Mouse (Mus musculus): ENCODE measurements around the gene Tpcn1. TPM values are rescaled to one million over a fixed set of nuclear protein-coding genes. Genes with fewer than 3 reads are reported as not detected.

The Tpcn1 gene
- 16.7 and 17.2 TPM in 2 replicates for polyA plus RNA-seq (2016; fragmentation: Nextera tagmentation; extraction: Ambion mirVana)

- under 1% methylated on average over 35 of the region's 35 CpGs for whole genome bisulfite sequencing
- H3K4me2 ChIP-seq, result peak within 1 kb of the TSS; percentile 94
- ATAC-seq (ENCODE audit: insufficient number of reproducible peaks, insufficient read depth, low FRiP score, low TSS enrichment, low read depth), result peak; percentile 96
- peak within 1 kb of the TSS; percentile 81 for H3K9ac ChIP-seq (replicated peaks)
- H3K36me3 ChIP-seq, result peaks cover 16% of the 10 kb centered on the region
- no peaks in the 10 kb centered on the region for H3K27me3 ChIP-seq
- peaks cover 29% of the 10 kb centered on the region for H3K4me1 ChIP-seq (replicated peaks)
- peak within 1 kb of the TSS; percentile 72 for H3K4me3 ChIP-seq (replicated peaks)
- peak within 1 kb of the TSS; percentile 59; the same call in 1 of the 2 replicates for H3K27ac ChIP-seq
- H3K9me3 ChIP-seq, result no peaks in the 10 kb centered on the region
Measured at GRCm38 (mm10) chr5:120588569-120589094, at the start of gene Tpcn1, which contains the start of gene Iqcd. TSS of gene Tpcn1 (minus strand) at chr5:120588673. TSS of gene Iqcd (plus strand) at chr5:120589016.

DNA sequence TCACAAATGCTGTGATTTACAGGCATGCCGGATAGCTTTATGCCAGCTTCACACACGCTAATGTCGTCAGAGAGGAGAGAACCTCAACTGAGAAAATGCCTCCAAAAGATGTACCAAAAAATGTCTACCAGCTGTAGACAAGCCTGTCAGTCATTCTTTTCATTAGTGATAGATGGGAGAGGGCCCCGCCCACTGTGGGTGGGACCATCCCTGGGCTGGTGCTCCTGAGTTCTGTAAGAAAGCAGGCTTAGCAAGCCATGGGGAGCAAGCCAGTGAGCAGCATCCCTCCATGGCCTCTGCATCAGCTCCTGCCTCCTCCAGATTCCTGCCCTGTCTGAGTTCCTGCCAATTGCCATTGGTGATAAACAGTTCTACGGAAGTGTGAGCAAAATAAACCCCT lies 47.2 kb upstream of the Tpcn1 start:
- H3K4me1 ChIP-seq (replicated peaks), result no peaks in the 10 kb centered on the region
- 80% methylated on average over 5 of the region's 5 CpGs for WGBS
- H3K4me3 ChIP-seq (replicated peaks), result no peak overlapping the region
- H3K36me3 ChIP-seq, result no peaks in the 10 kb centered on the region
- H3K4me2 ChIP-seq, result no peak overlapping the region
- no peak overlapping the region for H3K27ac ChIP-seq
- H3K9me3 ChIP-seq, result peaks cover 7% of the 10 kb centered on the region
- no peak overlapping the region for H3K9ac ChIP-seq (replicated peaks)
- no peak for ATAC-seq (ENCODE audit: insufficient number of reproducible peaks, insufficient read depth, low FRiP score, low TSS enrichment, low read depth)
- H3K27me3 ChIP-seq, result peaks cover 36% of the 10 kb centered on the region

- no peak for ATAC-seq (ENCODE audit: insufficient number of reproducible peaks, insufficient read depth, low FRiP score, low TSS enrichment, low read depth)
- H3K27ac ChIP-seq, result no peak overlapping the region
- H3K9ac ChIP-seq (replicated peaks), result no peak overlapping the region
- peaks cover 44% of the 10 kb centered on the region for H3K27me3 ChIP-seq
- H3K9me3 ChIP-seq, result peaks cover 7% of the 10 kb centered on the region
- H3K4me1 ChIP-seq (replicated peaks), result no peaks in the 10 kb centered on the region
- no peak overlapping the region for H3K4me2 ChIP-seq
- 41% methylated on average over 5 of the region's 5 CpGs for WGBS
- H3K4me3 ChIP-seq (replicated peaks), result no peak overlapping the region
- no peaks in the 10 kb centered on the region for H3K36me3 ChIP-seq
Measured at GRCm38 (mm10) chr5:120634860-120635259, 46.4 kb upstream of the Tpcn1 start.

DNA sequence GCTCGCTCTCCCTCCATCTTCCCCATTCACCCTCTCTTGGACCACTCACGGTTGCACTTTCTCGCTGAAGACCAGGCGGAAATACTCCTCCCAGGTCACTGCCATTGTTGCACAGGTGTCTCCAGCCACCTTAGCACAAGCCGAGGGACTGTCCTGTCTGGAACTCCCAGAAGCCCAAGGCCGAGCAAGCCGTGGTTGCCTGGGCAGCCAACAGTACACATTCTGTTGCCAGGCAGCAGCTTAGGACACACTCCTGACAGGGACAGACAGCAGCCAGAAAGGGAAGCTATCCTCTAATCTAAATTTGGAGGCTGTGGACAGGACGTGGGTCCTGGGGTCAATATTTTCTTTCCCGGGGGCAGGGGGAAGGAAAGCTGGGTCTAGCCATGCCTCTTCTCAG lies 45.7 kb upstream of the Tpcn1 start, which contains the start of gene Cfap73:
Cfap73 (minus strand) TSS at position 105 of the 400 bp plus-strand sequence.
- Histone ChIP-seq H3K36me3 (no peaks in the 10 kb centered on the region), H3K9ac (replicated peaks) (no peak within 1 kb of the TSS), H3K27me3 (peaks cover 50% of the 10 kb centered on the region), H3K4me3 (replicated peaks) (no peak within 1 kb of the TSS), H3K27ac (no peak within 1 kb of the TSS), H3K4me1 (replicated peaks) (no peaks in the 10 kb centered on the region), H3K9me3 (peaks cover 7% of the 10 kb centered on the region), H3K4me2 (no peak within 1 kb of the TSS)
- no peak for ATAC-seq (ENCODE audit: insufficient number of reproducible peaks, insufficient read depth, low FRiP score, low TSS enrichment, low read depth)
- WGBS, result 68% methylated on average over 9 of the region's 9 CpGs

GRCm38 (mm10) chr5:120631892-120632291 lies 43.4 kb upstream of the Tpcn1 start:
- WGBS, result 90% methylated on average over 5 of the region's 5 CpGs
- Histone ChIP-seq H3K9ac (replicated peaks) (no peak overlapping the region), H3K36me3 (peaks cover 15% of the 10 kb centered on the region), H3K4me2 (no peak overlapping the region), H3K4me1 (replicated peaks) (no peaks in the 10 kb centered on the region), H3K27me3 (peaks cover 50% of the 10 kb centered on the region), H3K27ac (no peak overlapping the region), H3K4me3 (replicated peaks) (no peak overlapping the region), H3K9me3 (peaks cover 7% of the 10 kb centered on the region)
- ATAC-seq (ENCODE audit: insufficient number of reproducible peaks, insufficient read depth, low FRiP score, low TSS enrichment, low read depth), result no peak

- 8% methylated on average over 29 of the region's 29 CpGs for WGBS
- H3K4me2 ChIP-seq, result peak overlapping the region; percentile 51
- no peaks in the 10 kb centered on the region for H3K4me1 ChIP-seq (replicated peaks)
- H3K9me3 ChIP-seq, result peaks cover 7% of the 10 kb centered on the region
- ATAC-seq (ENCODE audit: insufficient number of reproducible peaks, insufficient read depth, low FRiP score, low TSS enrichment, low read depth), result no peak
- H3K4me3 ChIP-seq (replicated peaks), result peak overlapping the region; percentile 22; the same call in 1 of the 2 replicates
- H3K9ac ChIP-seq (replicated peaks), result 0 out of 2 replicates have a peak overlapping the region, but pooled peaks have one; percentile 12
- H3K27ac ChIP-seq, result 0 out of 2 replicates have a peak overlapping the region, but pooled peaks have one; percentile 23
- peaks cover 50% of the 10 kb centered on the region for H3K27me3 ChIP-seq
- H3K36me3 ChIP-seq, result peaks cover 22% of the 10 kb centered on the region
Measured at GRCm38 (mm10) chr5:120631128-120631527, 42.7 kb upstream of the Tpcn1 start.

DNA sequence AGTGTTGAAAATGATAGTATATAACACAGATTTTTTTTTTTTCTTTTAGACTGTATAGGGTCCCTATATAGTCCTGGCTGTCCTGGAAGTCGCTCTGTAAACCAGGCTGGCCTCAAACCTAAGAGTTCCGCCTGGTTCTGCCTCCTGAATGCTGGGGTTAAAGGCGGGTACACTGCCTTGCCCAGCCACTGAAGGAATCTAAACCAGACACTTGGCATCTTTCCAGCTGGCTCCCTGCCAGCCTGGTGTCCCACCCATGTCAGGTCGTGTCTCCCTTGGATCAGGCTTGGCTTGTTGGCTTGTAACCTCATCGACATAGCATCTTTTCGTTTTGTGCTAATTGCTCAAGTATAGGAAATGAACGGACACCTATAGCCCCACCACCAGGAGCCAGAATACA lies 40.2 kb upstream of the Tpcn1 start:
- no peak for ATAC-seq (ENCODE audit: insufficient number of reproducible peaks, insufficient read depth, low FRiP score, low TSS enrichment, low read depth)

DNA sequence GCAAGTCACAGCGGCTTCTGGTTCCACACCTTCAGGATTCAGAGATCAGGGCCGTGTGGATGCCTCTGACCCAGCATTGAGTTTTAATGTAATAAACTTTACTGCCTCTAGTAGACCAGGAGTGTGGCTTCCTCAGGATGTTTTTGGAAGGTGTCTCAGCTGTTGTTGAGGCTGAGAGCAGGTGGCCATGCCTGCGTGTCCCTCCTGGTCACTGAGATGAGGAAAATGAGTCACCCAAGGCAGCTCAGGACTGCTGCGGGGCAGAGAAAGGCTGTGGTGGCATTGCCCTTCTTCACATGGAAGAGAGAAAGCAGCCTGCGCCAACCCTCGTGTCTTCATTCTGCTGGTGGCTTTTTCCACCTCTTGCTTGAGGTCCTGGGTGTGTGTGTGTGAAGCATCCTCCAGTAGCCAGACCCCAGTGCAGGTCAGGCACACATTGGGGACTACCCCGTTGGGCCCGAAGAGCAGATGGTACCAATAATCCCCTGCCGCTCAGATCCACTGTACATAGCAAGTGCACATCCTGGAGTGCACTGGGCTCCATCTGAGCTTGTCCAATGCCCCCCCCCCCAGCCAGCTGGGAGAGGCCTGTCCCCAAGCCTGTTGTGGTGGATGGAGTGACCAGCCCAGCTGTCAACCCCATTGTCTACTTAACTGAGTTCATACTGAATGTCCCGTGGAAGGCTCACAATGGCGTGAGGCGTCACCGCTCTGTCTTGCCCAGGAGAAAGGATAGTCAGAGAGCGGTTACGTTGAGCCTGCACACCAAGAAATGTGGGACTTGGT lies 39.2 kb upstream of the Tpcn1 start:
- H3K4me1 ChIP-seq (replicated peaks), result no peaks in the 10 kb centered on the region
- H3K27me3 ChIP-seq, result peaks cover 34% of the 10 kb centered on the region
- H3K9me3 ChIP-seq, result peaks cover 7% of the 10 kb centered on the region
- peaks cover 56% of the 10 kb centered on the region for H3K36me3 ChIP-seq
- H3K27ac ChIP-seq, result no peak overlapping the region
- 90% methylated on average over 15 of the region's 15 CpGs for WGBS
- H3K4me3 ChIP-seq (replicated peaks), result no peak overlapping the region
- H3K4me2 ChIP-seq, result no peak overlapping the region
- no peak overlapping the region for H3K9ac ChIP-seq (replicated peaks)
- ATAC-seq (ENCODE audit: insufficient number of reproducible peaks, insufficient read depth, low FRiP score, low TSS enrichment, low read depth), result no peak

More for the DNA sequence above, 40.2 kb upstream of the Tpcn1 start:
- 73% methylated on average over 7 of the region's 7 CpGs for WGBS
- H3K4me2 ChIP-seq, result no peak overlapping the region
- H3K27ac ChIP-seq, result no peak overlapping the region
- no peak overlapping the region for H3K4me3 ChIP-seq (replicated peaks)
- H3K9me3 ChIP-seq, result peaks cover 7% of the 10 kb centered on the region
- H3K9ac ChIP-seq (replicated peaks), result no peak overlapping the region
- peaks cover 47% of the 10 kb centered on the region for H3K36me3 ChIP-seq
- H3K4me1 ChIP-seq (replicated peaks), result no peaks in the 10 kb centered on the region
- peaks cover 39% of the 10 kb centered on the region for H3K27me3 ChIP-seq

DNA sequence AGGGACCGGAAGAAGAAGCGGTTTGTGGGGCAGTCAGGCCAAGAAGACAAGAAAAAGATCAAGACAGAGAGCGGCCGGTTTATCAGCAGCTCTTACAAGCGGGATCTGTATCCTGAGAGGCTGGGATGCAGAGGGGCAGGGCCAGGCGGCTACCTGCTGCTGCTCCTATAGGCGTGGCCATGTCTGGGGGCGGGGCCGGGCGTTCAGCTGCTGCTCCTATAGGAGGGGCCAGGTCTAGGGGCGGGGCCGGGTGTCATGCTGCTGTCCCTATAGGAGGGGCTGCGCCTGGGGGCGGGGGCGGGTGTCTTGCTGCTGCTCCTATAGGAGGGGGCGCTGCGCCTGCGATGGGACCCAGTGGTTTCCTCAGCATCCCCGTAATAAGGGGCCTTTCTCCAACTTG lies 37.9 kb upstream of the Tpcn1 start:
- no peak overlapping the region for H3K4me2 ChIP-seq
- ATAC-seq (ENCODE audit: insufficient number of reproducible peaks, insufficient read depth, low FRiP score, low TSS enrichment, low read depth), result no peak
- H3K36me3 ChIP-seq, result peaks cover 70% of the 10 kb centered on the region
- H3K4me1 ChIP-seq (replicated peaks), result peaks cover 8% of the 10 kb centered on the region
- no peak overlapping the region for H3K27ac ChIP-seq
- H3K27me3 ChIP-seq, result peaks cover 21% of the 10 kb centered on the region
- no peak overlapping the region for H3K9ac ChIP-seq (replicated peaks)
- H3K4me3 ChIP-seq (replicated peaks), result no peak overlapping the region
- H3K9me3 ChIP-seq, result no peaks in the 10 kb centered on the region
- WGBS, result 26% methylated on average over 19 of the region's 19 CpGs

DNA sequence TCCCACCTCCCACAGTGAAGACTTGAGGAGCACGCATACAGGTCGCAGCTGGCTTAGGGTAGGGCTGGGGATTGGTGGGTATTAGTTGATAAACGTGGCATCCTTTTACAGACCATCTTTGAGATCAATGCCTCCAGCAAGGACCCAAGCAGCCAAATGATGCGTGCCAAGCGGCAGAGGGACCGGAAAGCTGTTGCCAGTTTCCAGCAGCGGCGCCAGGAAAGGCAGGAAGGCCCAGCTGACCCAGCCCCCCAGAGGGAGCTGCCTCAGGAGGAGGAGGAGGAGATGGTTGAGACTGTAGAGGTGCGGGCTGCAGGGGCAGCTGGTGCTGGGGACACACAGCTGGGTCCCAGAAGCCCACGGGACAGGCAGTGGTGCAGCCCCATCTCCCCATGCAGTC lies 36.0 kb upstream of the Tpcn1 start:
- Histone ChIP-seq H3K4me2 (no peak overlapping the region), H3K9ac (replicated peaks) (no peak overlapping the region), H3K27me3 (peaks cover 2% of the 10 kb centered on the region; the same call in 1 of the 2 replicates), H3K27ac (no peak overlapping the region), H3K9me3 (no peaks in the 10 kb centered on the region), H3K36me3 (peaks cover 89% of the 10 kb centered on the region), H3K4me3 (replicated peaks) (no peak overlapping the region), H3K4me1 (replicated peaks) (peaks cover 8% of the 10 kb centered on the region)
- WGBS, result 93% methylated on average over 10 of the region's 10 CpGs
- no peak for ATAC-seq (ENCODE audit: insufficient number of reproducible peaks, insufficient read depth, low FRiP score, low TSS enrichment, low read depth)

GRCm38 (mm10) chr5:120622198-120622851 lies 33.9 kb upstream of the Tpcn1 start:
- Histone ChIP-seq H3K27ac (no peak overlapping the region), H3K36me3 (peaks cover 100% of the 10 kb centered on the region), H3K27me3 (no peaks in the 10 kb centered on the region), H3K4me1 (replicated peaks) (peaks cover 8% of the 10 kb centered on the region), H3K9ac (replicated peaks) (no peak overlapping the region), H3K9me3 (no peaks in the 10 kb centered on the region), H3K4me3 (replicated peaks) (no peak overlapping the region), H3K4me2 (no peak overlapping the region)
- no peak for ATAC-seq (ENCODE audit: insufficient number of reproducible peaks, insufficient read depth, low FRiP score, low TSS enrichment, low read depth)
- 60% methylated on average over 5 of the region's 5 CpGs for WGBS

Data from limb, embryonic 12.5 days (tissue).